Mouse (Mus musculus) forebrain, embryonic 16.5 days (tissue): Measurements from ENCODE around the gene Zfhx3. TPM values are rescaled to one million over a fixed set of nuclear protein-coding genes. Genes with fewer than 3 reads are reported as not detected.
A peak's percentile ranks its signal among the peaks of the same experiment; 100 is the strongest.

Experiments
- ATAC-seq: fragments of 200-750 bp; cut with Nextera tagmentation; 2 replicates; pipeline ENCODE4 v1.8.0; 2017; ENCODE audit warnings: mild to moderate bottlenecking, moderate library complexity
- H3K27ac ChIP-seq: fragments of 300-500 bp; sonication (generic); 2 replicates; pipeline ENCODE4 v1.5.1; 2014; ENCODE audit warnings: low read length, control low read depth
- H3K27me3 ChIP-seq: fragments of 300-500 bp; sonication (generic); replicated peaks from 2 replicates; pipeline ENCODE4 v1.6.1; 2014; ENCODE audit warnings: low read length; ENCODE audit not compliant: control insufficient read depth, insufficient read depth
- H3K36me3 ChIP-seq: fragments of 300-500 bp; sonication (generic); 2 replicates; pipeline ENCODE4 v1.6.1; 2014; ENCODE audit not compliant: control insufficient read depth, insufficient read depth
- H3K4me1 ChIP-seq: fragments of 300-500 bp; sonication (generic); replicated peaks from 2 replicates; pipeline ENCODE4 v1.6.1; 2014; ENCODE audit warnings: low read length; ENCODE audit not compliant: control insufficient read depth, insufficient read depth
- H3K4me2 ChIP-seq: fragments of 300-500 bp; sonication (generic); 2 replicates; pipeline ENCODE4 v1.6.1; 2014; ENCODE audit warnings: mild to moderate bottlenecking, low read length, control low read depth
- H3K4me3 ChIP-seq: fragments of 300-500 bp; sonication (generic); replicated peaks from 2 replicates; pipeline ENCODE4 v1.5.1; 2014; ENCODE audit warnings: mild to moderate bottlenecking, low read length, control low read depth
- H3K9ac ChIP-seq: fragments of 300-500 bp; sonication (generic); replicated peaks from 2 replicates; pipeline ENCODE4 v1.6.1; 2014; ENCODE audit warnings: low read depth, low read length, control low read depth
- H3K9me3 ChIP-seq: fragments of 300-500 bp; sonication (generic); 2 replicates; pipeline ENCODE4 v1.6.1; 2016; ENCODE audit warnings: low read length; ENCODE audit not compliant: control insufficient read depth
- WGBS: fragments of 180-500 bp; shearing (Covaris S2); extraction: QIAGEN DNeasy Blood & Tissue Kit; methylation state at CpG from one replicate; pipeline ENCODE4 v1.1.7; 2014; 5-methylcytosine and 5-hydroxymethylcytosine counted together
- polyA plus RNA-seq: library from polyadenylated mRNA; unstranded; fragments of >200 nt; fragmentation: Nextera tagmentation; extraction: Ambion mirVana; gene quantifications from 2 replicates; pipeline ENCODE4 v1.2.1, GENCODE M21; 2015

Gene Zfhx3
- polyA plus RNA-seq, 1 experiment from 2014 or later = 14.6 TPM

GRCm38 (mm10) chr8:107944676-107945600, 2.5 kb downstream of the Zfhx3 start:
- peak overlapping the region; percentile 17 for H3K4me3 ChIP-seq
- H3K27me3 ChIP-seq = peaks cover 8% of the 10 kb centered on the region; the same call in 1 of the 2 replicates
- H3K27ac ChIP-seq = peak overlapping the region; percentile 42; the same call in 1 of the 2 replicates
- no peaks in the 10 kb centered on the region for H3K9me3 ChIP-seq
- H3K36me3 ChIP-seq = no peaks in the 10 kb centered on the region
- ATAC-seq = no peak
- peak overlapping the region; percentile 47 for H3K4me2 ChIP-seq
- peaks cover 36% of the 10 kb centered on the region for H3K4me1 ChIP-seq
- WGBS = 14% methylated on average over 31 of the region's 31 CpGs
- H3K9ac ChIP-seq = peak overlapping the region; percentile 8; the same call in 1 of the 2 replicates

- Histone ChIP-seq H3K9me3 (no peaks in the 10 kb centered on the region), H3K36me3 (no peaks in the 10 kb centered on the region), H3K4me3 (no peak overlapping the region), H3K4me2 (no peak overlapping the region), H3K27ac (no peak overlapping the region), H3K4me1 (peaks cover 31% of the 10 kb centered on the region), H3K9ac (no peak overlapping the region), H3K27me3 (peaks cover 11% of the 10 kb centered on the region; the same call in 1 of the 2 replicates)
- 46% methylated on average over 5 of the region's 5 CpGs for WGBS
- ATAC-seq = no peak
Measured at GRCm38 (mm10) chr8:107946888-107947287, 4.4 kb downstream of the Zfhx3 start.

- H3K4me3 ChIP-seq = no peak overlapping the region
- no peak overlapping the region for H3K4me2 ChIP-seq
- no peaks in the 10 kb centered on the region for H3K36me3 ChIP-seq
- H3K27ac ChIP-seq = no peak overlapping the region
- H3K4me1 ChIP-seq = peaks cover 12% of the 10 kb centered on the region
- H3K27me3 ChIP-seq = peaks cover 17% of the 10 kb centered on the region; the same call in 1 of the 2 replicates
- 72% methylated on average over 3 of the region's 3 CpGs for WGBS
- no peak overlapping the region for H3K9ac ChIP-seq
- no peaks in the 10 kb centered on the region for H3K9me3 ChIP-seq
- 0 out of 2 replicates have a peak, but pooled peaks have one; percentile 31 for ATAC-seq
Measured at GRCm38 (mm10) chr8:107955887-107956286, 13.4 kb downstream of the Zfhx3 start.

GRCm38 (mm10) chr8:107957566-107957965, 15.1 kb downstream of the Zfhx3 start:
- 43% methylated on average over 8 of the region's 8 CpGs for WGBS
- ATAC-seq = no peak
- Histone ChIP-seq H3K9me3 (no peaks in the 10 kb centered on the region), H3K4me3 (no peak overlapping the region), H3K27ac (0 out of 2 replicates have a peak overlapping the region, but pooled peaks have one; percentile 44), H3K4me1 (peaks cover 15% of the 10 kb centered on the region), H3K27me3 (peaks cover 9% of the 10 kb centered on the region; the same call in 1 of the 2 replicates), H3K36me3 (no peaks in the 10 kb centered on the region), H3K9ac (no peak overlapping the region), H3K4me2 (peak overlapping the region; percentile 11; the same call in 1 of the 2 replicates)

- H3K4me1 ChIP-seq = peaks cover 15% of the 10 kb centered on the region
- H3K9ac ChIP-seq = no peak overlapping the region
- no peaks in the 10 kb centered on the region for H3K9me3 ChIP-seq
- no peaks in the 10 kb centered on the region for H3K36me3 ChIP-seq
- peak overlapping the region; percentile 9; the same call in 1 of the 2 replicates for H3K4me2 ChIP-seq
- no peak overlapping the region for H3K4me3 ChIP-seq
- H3K27ac ChIP-seq = no peak overlapping the region
- 43% methylated on average over 11 of the region's 11 CpGs for WGBS
- ATAC-seq = no peak
- H3K27me3 ChIP-seq = no peaks in the 10 kb centered on the region
Measured at GRCm38 (mm10) chr8:107960466-107960865, 18.0 kb downstream of the Zfhx3 start.

- Histone ChIP-seq H3K9me3 (no peaks in the 10 kb centered on the region), H3K27ac (no peak overlapping the region), H3K36me3 (no peaks in the 10 kb centered on the region), H3K4me3 (no peak overlapping the region), H3K9ac (no peak overlapping the region), H3K4me1 (peaks cover 15% of the 10 kb centered on the region), H3K4me2 (no peak overlapping the region), H3K27me3 (no peaks in the 10 kb centered on the region)
- no peak for ATAC-seq
- WGBS = 70% methylated on average over 8 of the region's 8 CpGs
Measured at GRCm38 (mm10) chr8:107960878-107961277, 18.4 kb downstream of the Zfhx3 start.

GRCm38 (mm10) chr8:107972198-107972597, 29.8 kb downstream of the Zfhx3 start:
- Histone ChIP-seq H3K27ac (no peak overlapping the region), H3K4me2 (no peak overlapping the region), H3K4me3 (no peak overlapping the region), H3K36me3 (no peaks in the 10 kb centered on the region), H3K4me1 (no peaks in the 10 kb centered on the region), H3K9ac (no peak overlapping the region), H3K27me3 (no peaks in the 10 kb centered on the region), H3K9me3 (no peaks in the 10 kb centered on the region)
- WGBS = 92% methylated on average over 4 of the region's 4 CpGs
- no peak for ATAC-seq

GRCm38 (mm10) chr8:107974451-107974850, 32.0 kb downstream of the Zfhx3 start:
- no peak overlapping the region for H3K9ac ChIP-seq
- 83% methylated on average over 13 of the region's 13 CpGs for WGBS
- H3K9me3 ChIP-seq = no peaks in the 10 kb centered on the region
- no peak overlapping the region for H3K27ac ChIP-seq
- ATAC-seq = no peak
- H3K4me1 ChIP-seq = no peaks in the 10 kb centered on the region
- no peak overlapping the region for H3K4me3 ChIP-seq
- no peaks in the 10 kb centered on the region for H3K27me3 ChIP-seq
- H3K4me2 ChIP-seq = no peak overlapping the region
- H3K36me3 ChIP-seq = no peaks in the 10 kb centered on the region

GRCm38 (mm10) chr8:107978247-107978646, 35.8 kb downstream of the Zfhx3 start:
- WGBS = 53% methylated on average over 1 of the region's 1 CpGs
- no peaks in the 10 kb centered on the region for H3K9me3 ChIP-seq
- H3K4me2 ChIP-seq = no peak overlapping the region
- peak; percentile 84 for ATAC-seq
- H3K36me3 ChIP-seq = no peaks in the 10 kb centered on the region
- H3K4me3 ChIP-seq = no peak overlapping the region
- peaks cover 13% of the 10 kb centered on the region for H3K4me1 ChIP-seq
- no peaks in the 10 kb centered on the region for H3K27me3 ChIP-seq
- no peak overlapping the region for H3K9ac ChIP-seq
- no peak overlapping the region for H3K27ac ChIP-seq
